Mouse (Mus musculus): Measurements from ENCODE around the gene Slc29a3.

GRCm38 (mm10) chr10:60747667-60748212 is 4.9 kb downstream of the Slc29a3 start:
- TF ChIP-seq CTCF (IDR thresholded peaks at IDR 0.05; ENCODE audit: control insufficient read depth, insufficient read depth, insufficient read length) (no peak), CEBPB (IDR thresholded peaks at IDR 0.05; ENCODE audit: low read depth) (peak; percentile 53), USF1 (IDR thresholded peaks at IDR 0.05; ENCODE audit: low read depth) (no peak)

All from C2C12 (cell line).